Mouse (Mus musculus): ENCODE data around the gene Ankmy1. TPM values are rescaled to one million over a fixed set of nuclear protein-coding genes. Genes with fewer than 3 reads are reported as not detected.

Ankmy1 gene
- polyA plus RNA-seq, 1 experiment from 2014 or later, result 0.20 TPM

- peaks cover 4% of the 10 kb centered on the region for H3K36me3 ChIP-seq
- no peak for ATAC-seq (ENCODE audit: insufficient number of reproducible peaks, low FRiP score, low TSS enrichment, low read depth)
- 78% methylated on average over 4 of the region's 4 CpGs for WGBS
- no peaks in the 10 kb centered on the region for H3K27me3 ChIP-seq
- peak overlapping the region; percentile 98 for H3K27ac ChIP-seq
- peak overlapping the region; percentile 41 for H3K9ac ChIP-seq
- H3K9me3 ChIP-seq, result no peaks in the 10 kb centered on the region
- peaks cover 18% of the 10 kb centered on the region for H3K4me1 ChIP-seq
- H3K4me3 ChIP-seq, result peak overlapping the region; percentile 80
- H3K4me2 ChIP-seq, result peak overlapping the region; percentile 74
Measured at GRCm38 (mm10) chr1:92933611-92934010, 30.9 kb upstream of the Ankmy1 start.

- Histone ChIP-seq H3K27me3 (no peaks in the 10 kb centered on the region), H3K9ac (no peak overlapping the region), H3K36me3 (no peaks in the 10 kb centered on the region), H3K4me3 (no peak overlapping the region), H3K9me3 (no peaks in the 10 kb centered on the region), H3K4me1 (peaks cover 9% of the 10 kb centered on the region), H3K27ac (no peak overlapping the region), H3K4me2 (no peak overlapping the region)
- 12% methylated on average over 1 of the region's 1 CpGs for WGBS
- no peak for ATAC-seq (ENCODE audit: insufficient number of reproducible peaks, low FRiP score, low TSS enrichment, low read depth)
Measured at GRCm38 (mm10) chr1:92930171-92930706, 27.5 kb upstream of the Ankmy1 start.

- WGBS, result 66% methylated on average over 4 of the region's 4 CpGs
- Histone ChIP-seq H3K36me3 (peaks cover 48% of the 10 kb centered on the region), H3K9me3 (no peaks in the 10 kb centered on the region), H3K27me3 (no peaks in the 10 kb centered on the region), H3K4me3 (no peak overlapping the region), H3K9ac (no peak overlapping the region), H3K4me1 (no peaks in the 10 kb centered on the region), H3K27ac (no peak overlapping the region), H3K4me2 (no peak overlapping the region)
- no peak for ATAC-seq (ENCODE audit: insufficient number of reproducible peaks, low FRiP score, low TSS enrichment, low read depth)
Measured at GRCm38 (mm10) chr1:92921496-92921895, 18.8 kb upstream of the Ankmy1 start.

GRCm38 (mm10) chr1:92920474-92921200, 17.9 kb upstream of the Ankmy1 start:
- no peak overlapping the region for H3K27ac ChIP-seq
- H3K9ac ChIP-seq, result no peak overlapping the region
- no peak for ATAC-seq (ENCODE audit: insufficient number of reproducible peaks, low FRiP score, low TSS enrichment, low read depth)
- H3K36me3 ChIP-seq, result peaks cover 56% of the 10 kb centered on the region
- H3K9me3 ChIP-seq, result no peaks in the 10 kb centered on the region
- no peaks in the 10 kb centered on the region for H3K4me1 ChIP-seq
- H3K4me3 ChIP-seq, result no peak overlapping the region
- H3K4me2 ChIP-seq, result no peak overlapping the region
- no peaks in the 10 kb centered on the region for H3K27me3 ChIP-seq
- WGBS, result 85% methylated on average over 7 of the region's 7 CpGs

- Histone ChIP-seq H3K9ac (no peak overlapping the region), H3K4me1 (no peaks in the 10 kb centered on the region), H3K27me3 (no peaks in the 10 kb centered on the region), H3K27ac (no peak overlapping the region), H3K4me2 (no peak overlapping the region), H3K36me3 (peaks cover 65% of the 10 kb centered on the region), H3K9me3 (no peaks in the 10 kb centered on the region), H3K4me3 (no peak overlapping the region)
- ATAC-seq (ENCODE audit: insufficient number of reproducible peaks, low FRiP score, low TSS enrichment, low read depth), result no peak
- WGBS, result 82% methylated on average over 12 of the region's 12 CpGs
Measured at GRCm38 (mm10) chr1:92919775-92920174, 17.1 kb upstream of the Ankmy1 start.

- WGBS, result 90% methylated on average over 11 of the region's 11 CpGs
- peaks cover 71% of the 10 kb centered on the region for H3K36me3 ChIP-seq
Measured at GRCm38 (mm10) chr1:92919151-92919550, 16.4 kb upstream of the Ankmy1 start.

GRCm38 (mm10) chr1:92916725-92917124, 14.0 kb upstream of the Ankmy1 start:
- H3K36me3 ChIP-seq, result peaks cover 72% of the 10 kb centered on the region

More at GRCm38 (mm10) chr1:92919151-92919550, 16.4 kb upstream of the Ankmy1 start:
- no peak overlapping the region for H3K27ac ChIP-seq
- no peak for ATAC-seq (ENCODE audit: insufficient number of reproducible peaks, low FRiP score, low TSS enrichment, low read depth)
- no peak overlapping the region for H3K9ac ChIP-seq
- H3K4me3 ChIP-seq, result no peak overlapping the region
- no peaks in the 10 kb centered on the region for H3K4me1 ChIP-seq
- H3K9me3 ChIP-seq, result no peaks in the 10 kb centered on the region
- H3K4me2 ChIP-seq, result no peak overlapping the region
- no peaks in the 10 kb centered on the region for H3K27me3 ChIP-seq

GRCm38 (mm10) chr1:92914993-92915392, 12.3 kb upstream of the Ankmy1 start:
- no peaks in the 10 kb centered on the region for H3K9me3 ChIP-seq
- WGBS, result 95% methylated on average over 11 of the region's 11 CpGs
- peaks cover 23% of the 10 kb centered on the region for H3K4me1 ChIP-seq
- H3K4me2 ChIP-seq, result no peak overlapping the region
- H3K9ac ChIP-seq, result no peak overlapping the region
- H3K4me3 ChIP-seq, result no peak overlapping the region
- H3K36me3 ChIP-seq, result peaks cover 59% of the 10 kb centered on the region
- H3K27me3 ChIP-seq, result no peaks in the 10 kb centered on the region
- ATAC-seq (ENCODE audit: insufficient number of reproducible peaks, low FRiP score, low TSS enrichment, low read depth), result no peak
- H3K27ac ChIP-seq, result no peak overlapping the region

More at GRCm38 (mm10) chr1:92916725-92917124, 14.0 kb upstream of the Ankmy1 start:
- no peak overlapping the region for H3K9ac ChIP-seq
- no peak overlapping the region for H3K4me2 ChIP-seq
- H3K4me3 ChIP-seq, result no peak overlapping the region
- ATAC-seq (ENCODE audit: insufficient number of reproducible peaks, low FRiP score, low TSS enrichment, low read depth), result no peak
- no peak overlapping the region for H3K27ac ChIP-seq
- H3K9me3 ChIP-seq, result no peaks in the 10 kb centered on the region
- peaks cover 14% of the 10 kb centered on the region for H3K4me1 ChIP-seq
- H3K27me3 ChIP-seq, result no peaks in the 10 kb centered on the region
- WGBS, result 93% methylated on average over 9 of the region's 9 CpGs

- Histone ChIP-seq H3K27ac (no peak overlapping the region), H3K4me3 (no peak overlapping the region), H3K4me1 (peaks cover 30% of the 10 kb centered on the region), H3K4me2 (no peak overlapping the region), H3K9me3 (no peaks in the 10 kb centered on the region), H3K27me3 (no peaks in the 10 kb centered on the region), H3K36me3 (peaks cover 52% of the 10 kb centered on the region), H3K9ac (no peak overlapping the region)
- WGBS, result 74% methylated on average over 4 of the region's 4 CpGs
- ATAC-seq (ENCODE audit: insufficient number of reproducible peaks, low FRiP score, low TSS enrichment, low read depth), result no peak
Measured at GRCm38 (mm10) chr1:92914239-92914638, 11.5 kb upstream of the Ankmy1 start.

GRCm38 (mm10) chr1:92912286-92912685, 9.6 kb upstream of the Ankmy1 start:
- 21% methylated on average over 1 of the region's 1 CpGs for WGBS
- H3K4me1 ChIP-seq, result peaks cover 39% of the 10 kb centered on the region
- H3K36me3 ChIP-seq, result peaks cover 32% of the 10 kb centered on the region
- peak overlapping the region; percentile 92 for H3K4me2 ChIP-seq
- H3K9ac ChIP-seq, result no peak overlapping the region
- H3K27me3 ChIP-seq, result no peaks in the 10 kb centered on the region
- 0 out of 2 replicates have a peak overlapping the region, but pooled peaks have one; percentile 30 for H3K27ac ChIP-seq
- H3K9me3 ChIP-seq, result no peaks in the 10 kb centered on the region
- peak overlapping the region; percentile 80 for H3K4me3 ChIP-seq
- ATAC-seq (ENCODE audit: insufficient number of reproducible peaks, low FRiP score, low TSS enrichment, low read depth), result no peak

GRCm38 (mm10) chr1:92911721-92912138, 9.0 kb upstream of the Ankmy1 start:
- WGBS, result 41% methylated on average over 8 of the region's 8 CpGs
- H3K27me3 ChIP-seq, result no peaks in the 10 kb centered on the region
- H3K27ac ChIP-seq, result peak overlapping the region; percentile 91
- peak overlapping the region; percentile 92 for H3K4me2 ChIP-seq
- H3K36me3 ChIP-seq, result peaks cover 26% of the 10 kb centered on the region
- H3K4me1 ChIP-seq, result peaks cover 40% of the 10 kb centered on the region
- ATAC-seq (ENCODE audit: insufficient number of reproducible peaks, low FRiP score, low TSS enrichment, low read depth), result no peak
- H3K9ac ChIP-seq, result peak overlapping the region; percentile 87; the same call in 1 of the 2 replicates
- H3K4me3 ChIP-seq, result peak overlapping the region; percentile 80
- no peaks in the 10 kb centered on the region for H3K9me3 ChIP-seq

- ATAC-seq (ENCODE audit: insufficient number of reproducible peaks, low FRiP score, low TSS enrichment, low read depth), result peak; percentile 5
- H3K4me3 ChIP-seq, result peak overlapping the region; percentile 80
- H3K9me3 ChIP-seq, result no peaks in the 10 kb centered on the region
- H3K27me3 ChIP-seq, result no peaks in the 10 kb centered on the region
- under 1% methylated on average over 85 of the region's 85 CpGs for WGBS
- H3K36me3 ChIP-seq, result peaks cover 20% of the 10 kb centered on the region
- peaks cover 44% of the 10 kb centered on the region for H3K4me1 ChIP-seq
- H3K4me2 ChIP-seq, result peak overlapping the region; percentile 92
- H3K9ac ChIP-seq, result peak overlapping the region; percentile 87
- peak overlapping the region; percentile 91 for H3K27ac ChIP-seq
Measured at GRCm38 (mm10) chr1:92910925-92911720, 8.4 kb upstream of the Ankmy1 start.
